ENCODE assay signal across 21 mouse cellular contexts in genomic region chr9:77630764-77631163, GRCm38 (mm10). TPM values are rescaled to one million over a fixed set of nuclear protein-coding genes. Genes with fewer than 3 reads are reported as not detected.
DNase-seq lines count a peak whose midpoint lies in the region; ATAC-seq and TF ChIP-seq lines count a peak whose summit lies in the region.
"Had no signal": no experiment of that assay in that cellular context is flagged by ENCODE, and none has a peak within 500 bp of the region (broad histone marks: within the 10 kb centered on the region; RNA-seq: fewer than 3 reads in every experiment).

No protein-coding gene starts in this region.

- no peaks in the 10 kb centered on the region for H3K36me3 ChIP-seq in heart, embryonic 16.5 days (ENCODE audit: control insufficient read depth, insufficient read depth)
- H3K36me3 ChIP-seq in lung, postnatal 0 days (ENCODE audit: insufficient read depth, low read length) = no peaks in the 10 kb centered on the region
- no peaks in the 10 kb centered on the region for H3K36me3 ChIP-seq in forebrain, embryonic 12.5 days (replicated peaks)
- no peaks in the 10 kb centered on the region for H3K36me3 ChIP-seq in midbrain, embryonic 13.5 days
- H3K36me3 ChIP-seq: embryonic facial prominence, embryonic 10.5 days; heart, embryonic 12.5 days; hindbrain, embryonic 12.5 days had no signal

- ATAC-seq in heart, embryonic 16.5 days (replicated peaks; ENCODE audit: extremely low read depth, insufficient read depth, low FRiP score) = no peak
- ATAC-seq in lung, postnatal 0 days = peak; percentile 77
- no peak for ATAC-seq in forebrain, embryonic 12.5 days (ENCODE audit: low FRiP score)
- no peak for ATAC-seq in midbrain, embryonic 13.5 days
- ATAC-seq: activated CD4-positive, CD25-positive, alpha-beta regulatory T cell, adult 4 months; forebrain, embryonic 14.5 days; hindbrain, embryonic 16.5 days; Patski had no signal

- no peak for DNase-seq in heart, adult 9 months (ENCODE audit: low spot score in 2 of 2)
- DNase-seq in lung, adult 18-20 months = peak; percentile 56 to 76
- DNase-seq in lung, postnatal 0 days (ENCODE audit: low spot score) = peak; percentile 64
- DNase-seq in lung, postnatal 36 days = peak; percentile 82
- no peak for DNase-seq in c-Kit-positive CD71-positive TER-119-positive erythroid progenitor cells, embryonic 14.5 days (ENCODE audit: low spot score)
- DNase-seq: adrenal gland, postnatal 14 days; cerebellum, adult 18-20 months; cerebellum, adult 9-11 months; gastrocnemius, postnatal 10 days; heart, postnatal 10 days; heart, postnatal 4 days had no signal

- no peak overlapping the region for H3K9ac ChIP-seq in heart, embryonic 16.5 days (ENCODE audit: low read length)
- no peak overlapping the region for H3K9ac ChIP-seq in lung, postnatal 0 days (replicated peaks; ENCODE audit: low read depth)
- H3K9ac ChIP-seq in forebrain, embryonic 12.5 days = no peak overlapping the region
- H3K9ac ChIP-seq in midbrain, embryonic 13.5 days (replicated peaks) = no peak overlapping the region
- H3K9ac ChIP-seq: heart, embryonic 12.5 days; hindbrain, embryonic 12.5 days had no signal

- no peaks in the 10 kb centered on the region for H3K9me3 ChIP-seq in heart, embryonic 16.5 days (replicated peaks; ENCODE audit: control insufficient read depth, low read length)
- H3K9me3 ChIP-seq in lung, postnatal 0 days (ENCODE audit: low read length) = no peaks in the 10 kb centered on the region
- no peaks in the 10 kb centered on the region for H3K9me3 ChIP-seq in forebrain, embryonic 12.5 days
- H3K9me3 ChIP-seq in midbrain, embryonic 13.5 days = no peaks in the 10 kb centered on the region
- H3K9me3 ChIP-seq: embryonic facial prominence, embryonic 10.5 days; heart, embryonic 12.5 days; hindbrain, embryonic 12.5 days had no signal

- WGBS in heart, embryonic 16.5 days = 52% methylated on average over 7 of the region's 7 CpGs
- 57% methylated on average over 7 of the region's 7 CpGs for WGBS in lung, postnatal 0 days
- 83% methylated on average over 7 of the region's 7 CpGs for WGBS in forebrain, embryonic 12.5 days
- WGBS in midbrain, embryonic 13.5 days = 82% methylated on average over 7 of the region's 7 CpGs

- no peak overlapping the region for H3K4me2 ChIP-seq in heart, embryonic 16.5 days (ENCODE audit: low read depth, low read length)
- H3K4me2 ChIP-seq in lung, postnatal 0 days (replicated peaks; ENCODE audit: low read depth, low read length) = no peak overlapping the region
- no peak overlapping the region for H3K4me2 ChIP-seq in forebrain, embryonic 12.5 days
- H3K4me2 ChIP-seq in midbrain, embryonic 13.5 days (replicated peaks) = no peak overlapping the region
- H3K4me2 ChIP-seq: heart, embryonic 12.5 days; hindbrain, embryonic 12.5 days had no signal

- H3K4me3 ChIP-seq in heart, embryonic 16.5 days (ENCODE audit: low read length) = no peak overlapping the region
- H3K4me3 ChIP-seq in lung, postnatal 0 days (ENCODE audit: low read depth, low read length) = no peak overlapping the region
- no peak overlapping the region for H3K4me3 ChIP-seq in forebrain, embryonic 12.5 days (replicated peaks)
- H3K4me3 ChIP-seq in midbrain, embryonic 13.5 days (replicated peaks) = no peak overlapping the region
- H3K4me3 ChIP-seq: embryonic facial prominence, embryonic 10.5 days; heart, embryonic 12.5 days; hindbrain, embryonic 12.5 days had no signal

- H3K27me3 ChIP-seq in heart, embryonic 16.5 days (ENCODE audit: control insufficient read depth, insufficient read depth, low read length) = no peaks in the 10 kb centered on the region
- H3K27me3 ChIP-seq in lung, postnatal 0 days (replicated peaks; ENCODE audit: insufficient read depth, low read length) = no peaks in the 10 kb centered on the region
- no peaks in the 10 kb centered on the region for H3K27me3 ChIP-seq in forebrain, embryonic 12.5 days
- no peaks in the 10 kb centered on the region for H3K27me3 ChIP-seq in midbrain, embryonic 13.5 days
- H3K27me3 ChIP-seq: heart, embryonic 12.5 days; hindbrain, embryonic 12.5 days; Patski had no signal

- H3K4me1 ChIP-seq in heart, embryonic 16.5 days (ENCODE audit: control insufficient read depth, insufficient read depth, low read length) = peaks cover 12% of the 10 kb centered on the region
- H3K4me1 ChIP-seq in lung, postnatal 0 days (ENCODE audit: insufficient read depth, low read depth, low read length) = no peaks in the 10 kb centered on the region
- H3K4me1 ChIP-seq in forebrain, embryonic 12.5 days = no peaks in the 10 kb centered on the region
- no peaks in the 10 kb centered on the region for H3K4me1 ChIP-seq in midbrain, embryonic 13.5 days (replicated peaks)
- H3K4me1 ChIP-seq: embryonic facial prominence, embryonic 10.5 days; hindbrain, embryonic 12.5 days had no signal

- TF ChIP-seq EP300 in lung, postnatal 0 days (IDR thresholded peaks at IDR 0.05) = no peak

- TF ChIP-seq CTCF in lung, postnatal 0 days (IDR thresholded peaks at IDR 0.05) = no peak

- peak overlapping the region; percentile 37; the same call in 1 of the 2 replicates for H3K27ac ChIP-seq in heart, embryonic 16.5 days (ENCODE audit: low read length)
- no peak overlapping the region for H3K27ac ChIP-seq in lung, postnatal 0 days (ENCODE audit: low read length)
- H3K27ac ChIP-seq in forebrain, embryonic 12.5 days = no peak overlapping the region
- no peak overlapping the region for H3K27ac ChIP-seq in midbrain, embryonic 13.5 days
- H3K27ac ChIP-seq: embryonic facial prominence, embryonic 10.5 days; hindbrain, embryonic 12.5 days had no signal

RNA-seq across cellular contexts. Expression of gene Klhl31, which starts 5.5 kb away (rescaled TPM):
- polyA plus RNA-seq in heart, embryonic 16.5 days (2015; fragmentation: Nextera tagmentation; extraction: Ambion mirVana) = 54.2 and 59.9 TPM in 2 replicates
- polyA plus RNA-seq in lung, postnatal 0 days (2015; fragmentation: Nextera tagmentation; extraction: Ambion mirVana) = 0.32 and 0.36 TPM in 2 replicates
- 0.19 and 0.24 TPM in 2 replicates for polyA plus RNA-seq in forebrain, embryonic 12.5 days (2016; fragmentation: Nextera tagmentation; extraction: Ambion mirVana)
- polyA plus RNA-seq in midbrain, embryonic 13.5 days (2015; fragmentation: Nextera tagmentation; extraction: Ambion mirVana) = 0.05 TPM in 1 of 2 replicates, not detected in the other
- polyA plus RNA-seq: activated CD4-positive, CD25-positive, alpha-beta regulatory T cell, adult 4 months had no signal

Comparison
In these comparisons a context has a peak if more than half of its experiments do, and no peak if none do; other contexts are left out.
1. DNase-seq: peak in lung, adult 18-20 months (2 of 2), lung, postnatal 0 days (single experiment) and lung, postnatal 36 days (single experiment); none in heart, adult 9 months (0 of 2) and c-Kit-positive CD71-positive TER-119-positive erythroid progenitor cells, embryonic 14.5 days (single experiment).
2. RNA of gene Klhl31, which starts 5.5 kb away (polyA plus RNA-seq): 54.2 to 59.9 TPM in heart, embryonic 16.5 days; 0.32 to 0.36 TPM in lung, postnatal 0 days, 0.19 to 0.24 TPM in forebrain, embryonic 12.5 days and 0.05 TPM in midbrain, embryonic 13.5 days; every median in the first group is over 10 times any median in the second.